In the genomic region with DNA sequence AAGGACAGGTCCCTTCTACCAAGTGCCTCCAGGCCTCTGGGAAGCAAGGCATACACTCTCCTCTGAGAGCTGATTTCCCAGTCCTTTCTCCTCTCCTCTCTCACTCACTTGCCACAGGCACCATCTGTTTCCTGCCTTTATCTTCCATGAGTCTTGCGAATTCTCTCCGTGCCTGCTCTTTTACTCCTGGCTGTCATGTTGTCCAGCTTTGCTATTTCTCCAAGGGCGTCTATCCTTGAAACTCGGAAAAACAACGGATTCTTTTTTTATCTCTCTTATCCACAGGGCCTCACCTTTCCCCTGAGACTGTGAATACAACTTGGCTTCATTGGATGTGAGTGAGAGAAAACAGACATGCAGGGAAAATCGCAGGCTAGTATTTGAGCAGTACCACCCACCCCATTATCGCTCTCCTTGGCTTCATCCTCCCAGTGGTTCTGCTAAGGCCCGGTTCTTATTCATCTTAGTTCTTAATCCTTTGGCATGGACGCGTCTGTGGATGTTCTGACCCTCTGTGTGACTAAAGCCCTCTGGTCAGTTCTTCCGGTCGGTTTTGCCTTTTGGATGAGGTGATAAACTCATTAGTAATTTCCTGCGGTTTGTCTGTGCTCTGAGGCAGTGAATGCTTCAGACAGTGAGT, we compare ENCODE assay signal across 14 mouse cellular contexts.
DNase-seq lines count a peak whose midpoint lies in the region; ATAC-seq lines count a peak whose summit lies in the region.
"Had no signal": no experiment of that assay in that cellular context is flagged by ENCODE, and none has a peak within 500 bp of the region (broad histone marks: within the 10 kb centered on the region; RNA-seq: fewer than 3 reads in every experiment).

No protein-coding gene starts in this region.

- peak; percentile 27; the same call in 1 of the 2 replicates for ATAC-seq in lung, embryonic 15.5 days (ENCODE audit: borderline replicate concordance, extremely low read depth, low FRiP score, low TSS enrichment)
- no peak for ATAC-seq in inflammation-experienced regulatory T-cells, adult 6 months
- ATAC-seq in erythroblast, adult 5-6 weeks (replicated peaks; ENCODE audit: low FRiP score, poor library complexity, severe bottlenecking) = no peak
- ATAC-seq: midbrain, embryonic 15.5 days had no signal

- H3K4me3 ChIP-seq in lung, embryonic 15.5 days = no peak overlapping the region
- H3K4me3 ChIP-seq in heart, embryonic 10.5 days = no peak overlapping the region
- H3K4me3 ChIP-seq: heart, adult 2 months; liver, embryonic 13.5 days; midbrain, embryonic 15.5 days had no signal

- H3K4me1 ChIP-seq in lung, embryonic 15.5 days = 0 out of 2 replicates have a peak, but pooled peaks cover 7% of the 10 kb centered on the region
- H3K4me1 ChIP-seq in heart, embryonic 10.5 days = peaks cover 11% of the 10 kb centered on the region; the same call in 1 of the 2 replicates
- H3K4me1 ChIP-seq: liver, embryonic 13.5 days; midbrain, embryonic 15.5 days had no signal

- H3K4me2 ChIP-seq in lung, embryonic 15.5 days = no peak overlapping the region
- H3K4me2 ChIP-seq: liver, embryonic 13.5 days; midbrain, embryonic 15.5 days had no signal

- no peak overlapping the region for H3K9ac ChIP-seq in lung, embryonic 15.5 days
- H3K9ac ChIP-seq: liver, embryonic 13.5 days; midbrain, embryonic 15.5 days had no signal

- DNase-seq in lung, postnatal 36 days = no peak
- DNase-seq in Muller cell, postnatal 12 days (ENCODE audit: inconsistent ontology term) = peak; percentile 29
- DNase-seq in heart, embryonic 10.5 days (ENCODE audit: low spot score) = peak; percentile 77
- peak; percentile 8 for DNase-seq in heart, postnatal 25 days (ENCODE audit: low spot score)
- DNase-seq in cerebellum, adult 9-10 months = no peak
- DNase-seq: cerebellum, adult 9-11 months; liver, embryonic 13.5 days; right cerebral cortex, postnatal 14 days had no signal

- intact Hi-C loops in heart, postnatal 25 days (cut with DNase I) = no loop called here

- WGBS in lung, embryonic 15.5 days = 36% methylated on average over 13 of the region's 13 CpGs
- 28% methylated on average over 13 of the region's 13 CpGs for WGBS in heart, embryonic 10.5 days

- H3K27ac ChIP-seq in lung, embryonic 15.5 days = no peak overlapping the region
- H3K27ac ChIP-seq in heart, embryonic 10.5 days = peak overlapping the region; percentile 38; the same call in 1 of the 2 replicates
- H3K27ac ChIP-seq: heart, adult 2 months; kidney, postnatal 0 days; liver, embryonic 13.5 days; midbrain, embryonic 15.5 days had no signal

- H3K9me3 ChIP-seq in lung, embryonic 15.5 days = no peaks in the 10 kb centered on the region
- H3K9me3 ChIP-seq in heart, embryonic 10.5 days = no peaks in the 10 kb centered on the region
- H3K9me3 ChIP-seq: liver, embryonic 13.5 days; midbrain, embryonic 15.5 days had no signal

- H3K36me3 ChIP-seq in lung, embryonic 15.5 days = no peaks in the 10 kb centered on the region
- no peaks in the 10 kb centered on the region for H3K36me3 ChIP-seq in heart, embryonic 10.5 days
- H3K36me3 ChIP-seq: liver, embryonic 13.5 days; midbrain, embryonic 15.5 days had no signal

- H3K27me3 ChIP-seq in lung, embryonic 15.5 days = no peaks in the 10 kb centered on the region
- H3K27me3 ChIP-seq in heart, embryonic 10.5 days (ENCODE audit: insufficient read depth, poor library complexity, severe bottlenecking) = no peaks in the 10 kb centered on the region
- H3K27me3 ChIP-seq: liver, embryonic 13.5 days; midbrain, embryonic 15.5 days had no signal

Comparison
In these comparisons a context has a peak if more than half of its experiments do, and no peak if none do; other contexts are left out.
1. DNase-seq: peak in Muller cell, postnatal 12 days (single experiment), heart, embryonic 10.5 days (single experiment) and heart, postnatal 25 days (single experiment); none in lung, postnatal 36 days (single experiment) and cerebellum, adult 9-10 months (single experiment).